Mouse (Mus musculus) lung, embryonic 15.5 days (tissue): ENCODE data around the gene Serbp1. TPM values are rescaled to one million over a fixed set of nuclear protein-coding genes. Genes with fewer than 3 reads are reported as not detected.

Source experiments
- ATAC-seq: fragments of 200-750 bp; cut with Nextera tagmentation; 2 replicates; pipeline ENCODE4 v1.8.0; 2017; ENCODE audit warnings: moderate number of reproducible peaks, borderline replicate concordance; ENCODE audit not compliant: low FRiP score, low TSS enrichment; ENCODE audit errors: extremely low read depth
- H3K27ac ChIP-seq: fragments of 300-500 bp; sonication (generic); 2 replicates; pipeline ENCODE4 v1.5.1; 2015; ENCODE audit warnings: moderate library complexity, mild to moderate bottlenecking, inconsistent platforms
- H3K27me3 ChIP-seq: fragments of 300-500 bp; sonication (generic); 2 replicates; pipeline ENCODE4 v1.6.1; 2015; ENCODE audit warnings: inconsistent platforms
- H3K36me3 ChIP-seq: fragments of 300-500 bp; sonication (generic); 2 replicates; pipeline ENCODE4 v1.6.1; 2015; ENCODE audit warnings: inconsistent platforms
- H3K4me1 ChIP-seq: fragments of 300-500 bp; sonication (generic); 2 replicates; pipeline ENCODE4 v1.6.1; 2015; ENCODE audit warnings: inconsistent platforms
- H3K4me2 ChIP-seq: fragments of 300-500 bp; sonication (generic); 2 replicates; pipeline ENCODE4 v1.6.1; 2015; ENCODE audit warnings: inconsistent platforms, mild to moderate bottlenecking, moderate library complexity
- H3K4me3 ChIP-seq: fragments of 300-500 bp; sonication (generic); 2 replicates; pipeline ENCODE4 v1.5.1; 2015; ENCODE audit warnings: mild to moderate bottlenecking, inconsistent platforms
- H3K9ac ChIP-seq: fragments of 300-500 bp; sonication (generic); 2 replicates; pipeline ENCODE4 v1.6.1; 2015; ENCODE audit warnings: inconsistent platforms
- H3K9me3 ChIP-seq: fragments of 300-500 bp; sonication (generic); 2 replicates; pipeline ENCODE4 v1.6.1; 2016; ENCODE audit warnings: inconsistent platforms
- WGBS: fragments of 180-500 bp; shearing (Covaris S2); methylation state at CpG from one replicate; pipeline ENCODE4 v1.1.7; 2015; 5-methylcytosine and 5-hydroxymethylcytosine counted together
- polyA plus RNA-seq: library from polyadenylated mRNA; unstranded; fragments of >200 nt; fragmentation: Nextera tagmentation; extraction: Ambion mirVana; gene quantifications from 2 replicates; pipeline ENCODE4 v1.2.1, GENCODE M21; 2015

Serbp1 gene
- polyA plus RNA-seq, 1 experiment from 2014 or later, result 374 TPM

GRCm38 (mm10) chr6:67236491-67237234, 1.3 kb upstream of the Serbp1 start:
- Histone ChIP-seq H3K27ac (no peak overlapping the region), H3K4me3 (no peak overlapping the region), H3K9ac (no peak overlapping the region), H3K4me1 (no peaks in the 10 kb centered on the region), H3K36me3 (no peaks in the 10 kb centered on the region), H3K9me3 (no peaks in the 10 kb centered on the region), H3K27me3 (no peaks in the 10 kb centered on the region), H3K4me2 (no peak overlapping the region)
- no peak for ATAC-seq
- 70% methylated on average over 7 of the region's 7 CpGs for WGBS

DNA sequence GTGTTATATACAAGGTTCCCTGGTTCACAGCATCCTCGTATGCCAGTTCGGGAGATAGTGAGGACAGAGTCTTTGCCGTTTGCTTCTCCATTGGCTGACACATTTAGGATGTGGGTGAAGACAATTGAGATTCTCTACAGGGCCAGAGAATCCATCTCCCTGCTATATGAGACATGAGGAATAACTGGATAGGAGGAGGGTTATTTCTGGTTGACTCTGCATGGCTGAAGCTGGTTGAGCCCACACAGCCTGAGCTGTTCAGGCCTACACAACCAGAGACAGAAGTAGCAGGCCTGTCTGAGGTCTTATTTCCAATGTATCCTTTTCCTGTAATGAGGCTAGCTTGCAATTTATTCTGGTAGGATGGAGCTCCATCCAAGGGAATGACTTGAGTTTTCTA, 3.3 kb downstream of the Serbp1 start:
- Histone ChIP-seq H3K4me2 (no peak overlapping the region), H3K27me3 (no peaks in the 10 kb centered on the region), H3K4me3 (no peak overlapping the region), H3K9ac (no peak overlapping the region), H3K4me1 (no peaks in the 10 kb centered on the region), H3K36me3 (no peaks in the 10 kb centered on the region), H3K27ac (no peak overlapping the region), H3K9me3 (no peaks in the 10 kb centered on the region)
- WGBS, result 87% methylated on average over 3 of the region's 3 CpGs
- no peak for ATAC-seq

- Histone ChIP-seq H3K9ac (no peak overlapping the region), H3K4me2 (no peak overlapping the region), H3K27me3 (no peaks in the 10 kb centered on the region), H3K4me1 (no peaks in the 10 kb centered on the region), H3K27ac (no peak overlapping the region), H3K4me3 (no peak overlapping the region), H3K36me3 (no peaks in the 10 kb centered on the region), H3K9me3 (no peaks in the 10 kb centered on the region)
- 87% methylated on average over 7 of the region's 7 CpGs for WGBS
- ATAC-seq, result no peak
These were observed 5.9 kb downstream of the Serbp1 start for GRCm38 (mm10) chr6:67243765-67244420.

- no peaks in the 10 kb centered on the region for H3K36me3 ChIP-seq
- H3K4me3 ChIP-seq, result no peak overlapping the region
- 76% methylated on average over 5 of the region's 5 CpGs for WGBS
- no peak overlapping the region for H3K4me2 ChIP-seq
- no peaks in the 10 kb centered on the region for H3K4me1 ChIP-seq
- no peak overlapping the region for H3K27ac ChIP-seq
- H3K9me3 ChIP-seq, result no peaks in the 10 kb centered on the region
- no peak overlapping the region for H3K9ac ChIP-seq
- H3K27me3 ChIP-seq, result no peaks in the 10 kb centered on the region
- ATAC-seq, result no peak
These were observed 6.5 kb downstream of the Serbp1 start for GRCm38 (mm10) chr6:67244451-67244850.

- H3K4me2 ChIP-seq, result no peak overlapping the region
These were observed 13.1 kb downstream of the Serbp1 start for GRCm38 (mm10) chr6:67251095-67251494.

GRCm38 (mm10) chr6:67264935-67265334, 27.0 kb downstream of the Serbp1 start:
- Histone ChIP-seq H3K4me3 (no peak overlapping the region), H3K9me3 (no peaks in the 10 kb centered on the region), H3K4me1 (0 out of 2 replicates have a peak, but pooled peaks cover 6% of the 10 kb centered on the region), H3K27ac (no peak overlapping the region), H3K27me3 (no peaks in the 10 kb centered on the region), H3K36me3 (no peaks in the 10 kb centered on the region), H3K4me2 (no peak overlapping the region), H3K9ac (no peak overlapping the region)
- 79% methylated on average over 7 of the region's 7 CpGs for WGBS
- ATAC-seq, result no peak

More at GRCm38 (mm10) chr6:67251095-67251494, 13.1 kb downstream of the Serbp1 start:
- Histone ChIP-seq H3K27ac (no peak overlapping the region), H3K27me3 (no peaks in the 10 kb centered on the region), H3K4me3 (no peak overlapping the region), H3K36me3 (no peaks in the 10 kb centered on the region), H3K9ac (no peak overlapping the region), H3K9me3 (no peaks in the 10 kb centered on the region), H3K4me1 (no peaks in the 10 kb centered on the region)
- WGBS, result 81% methylated on average over 4 of the region's 4 CpGs
- no peak for ATAC-seq

DNA sequence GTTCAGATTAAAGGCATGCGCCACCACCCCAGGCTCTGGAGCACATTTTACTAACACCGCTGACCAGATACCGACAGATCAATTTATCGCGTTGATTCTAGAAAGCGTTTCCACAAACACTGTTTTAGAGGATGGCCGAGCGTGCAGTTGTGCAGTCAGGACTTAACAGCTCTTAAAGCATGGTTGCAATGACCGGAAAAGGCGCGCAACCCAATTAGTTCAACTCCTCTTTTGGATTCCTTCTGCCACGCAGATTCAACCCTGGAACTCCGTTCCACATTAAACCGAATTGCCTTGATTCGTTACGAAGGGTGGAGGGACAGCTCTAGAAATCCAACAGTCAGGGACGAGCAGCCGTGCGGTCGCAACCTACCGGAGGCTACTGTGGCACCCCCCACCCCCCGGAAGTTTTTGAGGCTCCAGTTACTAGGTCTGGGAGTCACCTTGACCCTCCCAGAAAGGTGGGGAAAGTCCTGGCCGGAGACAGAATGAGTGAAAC, 28.2 kb downstream of the Serbp1 start:
- Histone ChIP-seq H3K4me1 (0 out of 2 replicates have a peak, but pooled peaks cover 8% of the 10 kb centered on the region), H3K9ac (peak overlapping the region; percentile 54), H3K36me3 (no peaks in the 10 kb centered on the region), H3K27ac (peak overlapping the region; percentile 85), H3K27me3 (no peaks in the 10 kb centered on the region), H3K4me2 (peak overlapping the region; percentile 65), H3K9me3 (no peaks in the 10 kb centered on the region), H3K4me3 (peak overlapping the region; percentile 91)
- WGBS, result 0% methylated on average over 23 of the region's 23 CpGs
- ATAC-seq, result peak; percentile 72

- peak overlapping the region; percentile 91 for H3K4me3 ChIP-seq
- 0 out of 2 replicates have a peak, but pooled peaks cover 8% of the 10 kb centered on the region for H3K4me1 ChIP-seq
- H3K9me3 ChIP-seq, result no peaks in the 10 kb centered on the region
- H3K9ac ChIP-seq, result peak overlapping the region; percentile 96
- no peaks in the 10 kb centered on the region for H3K27me3 ChIP-seq
- WGBS, result under 1% methylated on average over 66 of the region's 68 CpGs
- H3K36me3 ChIP-seq, result peaks cover 5% of the 10 kb centered on the region; the same call in 1 of the 2 replicates
- H3K4me2 ChIP-seq, result peak overlapping the region; percentile 65
- ATAC-seq, result peak; percentile 100
- H3K27ac ChIP-seq, result peak overlapping the region; percentile 85
These were observed 28.9 kb downstream of the Serbp1 start for GRCm38 (mm10) chr6:67266664-67267407.

GRCm38 (mm10) chr6:67267408-67268244, 29.6 kb downstream of the Serbp1 start:
- peak overlapping the region; percentile 65 for H3K4me2 ChIP-seq
- peak; percentile 33 for ATAC-seq
- H3K36me3 ChIP-seq, result peaks cover 7% of the 10 kb centered on the region
- H3K9me3 ChIP-seq, result no peaks in the 10 kb centered on the region
- H3K9ac ChIP-seq, result peak overlapping the region; percentile 96
- H3K4me1 ChIP-seq, result 0 out of 2 replicates have a peak, but pooled peaks cover 8% of the 10 kb centered on the region
- no peaks in the 10 kb centered on the region for H3K27me3 ChIP-seq
- peak overlapping the region; percentile 82 for H3K27ac ChIP-seq
- peak overlapping the region; percentile 91 for H3K4me3 ChIP-seq
- WGBS, result under 1% methylated on average over 61 of the region's 65 CpGs

DNA sequence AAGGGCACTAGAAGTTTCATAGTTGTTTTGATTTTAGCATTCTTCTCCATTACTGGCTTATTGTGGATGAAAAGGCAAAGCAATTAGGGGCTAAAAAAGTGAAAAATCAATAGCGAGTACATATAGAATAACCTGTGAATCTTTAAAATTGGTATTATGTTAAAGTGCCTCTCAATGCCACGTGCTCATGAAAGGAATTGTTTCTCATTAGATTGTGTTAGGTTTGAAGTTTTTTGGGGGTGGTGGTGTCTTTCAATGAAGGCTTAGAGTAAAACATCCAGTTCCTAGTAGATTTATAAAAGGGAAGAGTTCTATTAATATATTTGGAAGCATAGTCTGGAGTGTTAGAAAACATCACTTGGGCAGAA, 30.3 kb downstream of the Serbp1 start:
- 0 out of 2 replicates have a peak, but pooled peaks cover 8% of the 10 kb centered on the region for H3K4me1 ChIP-seq
- H3K27ac ChIP-seq, result no peak overlapping the region
- WGBS, result 0% methylated on average over 2 of the region's 2 CpGs

DNA sequence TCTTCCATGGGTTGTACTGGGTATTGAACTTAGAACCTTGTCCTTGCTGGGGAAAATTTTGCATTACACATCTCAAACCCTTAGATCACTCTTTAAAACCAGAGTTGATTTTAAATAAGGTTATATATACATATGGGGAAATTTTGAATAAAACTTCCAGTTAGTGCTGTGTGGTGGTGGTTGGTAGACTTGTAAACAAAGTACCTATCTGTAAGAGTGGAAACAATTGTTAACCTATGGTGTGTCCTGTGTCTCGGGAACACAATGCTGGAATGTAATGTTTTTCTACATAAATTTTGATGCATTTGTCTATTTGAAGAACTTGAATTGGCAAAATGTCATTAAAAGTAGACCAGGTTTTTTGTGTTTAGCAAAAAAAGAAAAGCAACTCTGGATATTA, 31.0 kb downstream of the Serbp1 start:
- H3K4me2 ChIP-seq, result peak overlapping the region; percentile 65
- H3K9ac ChIP-seq, result no peak overlapping the region
- WGBS, result 4% methylated on average over 1 of the region's 1 CpGs
- no peak overlapping the region for H3K27ac ChIP-seq
- no peaks in the 10 kb centered on the region for H3K27me3 ChIP-seq
- H3K36me3 ChIP-seq, result peaks cover 16% of the 10 kb centered on the region
- no peaks in the 10 kb centered on the region for H3K9me3 ChIP-seq
- ATAC-seq, result no peak
- H3K4me3 ChIP-seq, result peak overlapping the region; percentile 91
- 0 out of 2 replicates have a peak, but pooled peaks cover 8% of the 10 kb centered on the region for H3K4me1 ChIP-seq

More for the DNA sequence above, 30.3 kb downstream of the Serbp1 start:
- Histone ChIP-seq H3K4me3 (peak overlapping the region; percentile 91), H3K36me3 (peaks cover 12% of the 10 kb centered on the region), H3K27me3 (no peaks in the 10 kb centered on the region), H3K4me2 (peak overlapping the region; percentile 65), H3K9me3 (no peaks in the 10 kb centered on the region), H3K9ac (peak overlapping the region; percentile 96)
- no peak for ATAC-seq
